Mouse (Mus musculus): ENCODE results near the gene Parp11.

The Parp11 gene

DNA sequence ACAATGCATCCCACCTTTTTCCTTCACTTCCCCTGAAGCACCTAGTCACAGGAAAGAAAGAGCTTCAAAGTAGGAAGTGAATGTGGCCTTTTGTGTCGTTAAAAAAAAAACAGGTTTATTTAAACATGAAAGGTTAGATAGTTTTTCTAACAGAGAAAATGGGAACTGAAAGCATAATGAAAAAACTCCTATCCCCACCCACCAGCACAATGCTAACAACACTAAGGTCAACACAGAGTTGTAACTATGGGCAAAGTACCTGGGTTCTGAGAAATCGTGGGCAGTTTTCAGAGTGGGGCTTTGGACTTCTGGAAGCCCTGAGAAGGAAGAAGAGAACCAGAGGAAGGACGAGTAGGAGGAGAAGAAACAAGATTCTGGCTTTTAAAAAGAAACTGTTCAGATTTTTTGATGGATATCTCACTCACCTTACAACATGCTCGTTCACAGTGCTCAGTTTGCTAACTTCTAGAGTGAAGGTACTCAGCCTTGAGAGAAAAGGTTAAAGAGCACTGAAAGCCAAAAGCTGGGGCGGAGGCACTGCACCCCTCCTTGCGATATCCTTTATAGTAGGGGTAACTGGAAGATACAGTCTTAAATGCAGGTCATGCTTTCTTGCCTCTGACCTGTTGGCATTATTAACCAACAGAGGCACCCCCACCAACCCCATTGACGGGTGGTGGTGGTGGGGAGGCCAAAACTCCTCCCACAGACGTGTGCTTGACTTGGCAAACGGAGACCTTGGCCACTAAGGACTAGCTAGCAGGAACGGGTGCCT, 1.2 kb downstream of the Parp11 start:
- DNase-seq (ENCODE audit: low spot score in 2 of 2): no peak

DNA sequence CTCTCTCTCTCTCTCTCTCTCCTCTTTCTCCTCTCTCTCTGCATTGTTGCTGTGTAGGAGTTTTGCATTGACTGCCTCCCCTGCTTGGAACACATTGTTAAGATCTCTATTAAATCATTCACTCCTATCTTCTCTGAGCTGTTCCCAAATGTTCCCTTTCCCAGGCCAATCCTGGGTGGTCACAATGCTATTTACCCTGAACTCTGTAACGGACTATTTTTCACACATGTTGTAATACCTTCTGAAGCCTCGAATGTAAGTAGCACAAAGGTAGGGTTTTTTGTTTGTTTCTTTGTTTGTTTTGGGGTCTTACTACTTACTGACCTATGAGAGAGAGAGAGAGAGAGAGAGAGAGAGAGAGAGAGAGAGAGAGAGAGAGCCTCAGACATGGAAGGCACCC, 2.2 kb downstream of the Parp11 start:
- DNase-seq (ENCODE audit: low spot score in 2 of 2): no peak

DNA sequence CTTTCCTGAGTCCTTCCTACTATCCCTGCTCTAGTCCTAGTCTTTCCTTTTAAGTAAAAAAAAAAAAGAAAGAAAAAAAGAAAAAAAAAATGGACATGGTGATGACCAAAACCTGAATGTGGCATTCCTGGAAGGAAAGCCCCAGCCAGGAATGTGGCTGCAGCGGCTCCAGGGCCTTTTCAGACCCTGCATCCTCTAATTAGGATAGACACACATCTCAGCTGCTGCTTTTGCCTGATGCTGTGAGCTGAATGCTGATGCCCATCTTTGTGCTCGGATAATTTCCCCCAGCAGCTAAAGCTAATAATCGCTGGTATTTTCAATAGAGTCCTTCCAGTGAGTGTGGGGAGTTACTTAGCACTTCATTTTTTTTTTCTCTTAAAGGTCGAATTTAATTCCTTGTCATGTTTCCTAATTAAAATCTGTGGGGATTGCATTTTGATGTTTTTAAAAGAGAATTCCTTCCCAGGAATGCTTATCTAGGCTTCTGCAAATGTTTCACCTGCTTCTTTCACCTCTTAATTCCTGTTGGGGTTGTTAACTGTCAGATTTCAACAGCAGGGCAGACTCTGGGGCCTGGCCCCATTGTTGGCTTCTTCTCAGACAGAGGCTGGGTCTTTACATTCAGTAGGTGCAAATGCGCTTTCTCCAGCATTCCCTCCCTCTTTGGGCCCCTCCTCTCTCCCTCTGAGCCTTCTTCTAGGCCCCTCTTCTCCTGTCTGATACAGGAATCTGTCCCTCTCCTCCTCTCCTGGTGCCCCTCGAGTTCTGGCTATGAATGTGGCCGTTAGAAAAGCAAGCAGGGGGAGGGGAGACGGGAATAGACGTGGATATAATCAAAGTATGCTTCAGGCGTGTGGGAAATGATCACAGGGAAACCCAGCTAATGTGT, 3.1 kb downstream of the Parp11 start:
- no peak for DNase-seq (ENCODE audit: low spot score in 2 of 2)

DNA sequence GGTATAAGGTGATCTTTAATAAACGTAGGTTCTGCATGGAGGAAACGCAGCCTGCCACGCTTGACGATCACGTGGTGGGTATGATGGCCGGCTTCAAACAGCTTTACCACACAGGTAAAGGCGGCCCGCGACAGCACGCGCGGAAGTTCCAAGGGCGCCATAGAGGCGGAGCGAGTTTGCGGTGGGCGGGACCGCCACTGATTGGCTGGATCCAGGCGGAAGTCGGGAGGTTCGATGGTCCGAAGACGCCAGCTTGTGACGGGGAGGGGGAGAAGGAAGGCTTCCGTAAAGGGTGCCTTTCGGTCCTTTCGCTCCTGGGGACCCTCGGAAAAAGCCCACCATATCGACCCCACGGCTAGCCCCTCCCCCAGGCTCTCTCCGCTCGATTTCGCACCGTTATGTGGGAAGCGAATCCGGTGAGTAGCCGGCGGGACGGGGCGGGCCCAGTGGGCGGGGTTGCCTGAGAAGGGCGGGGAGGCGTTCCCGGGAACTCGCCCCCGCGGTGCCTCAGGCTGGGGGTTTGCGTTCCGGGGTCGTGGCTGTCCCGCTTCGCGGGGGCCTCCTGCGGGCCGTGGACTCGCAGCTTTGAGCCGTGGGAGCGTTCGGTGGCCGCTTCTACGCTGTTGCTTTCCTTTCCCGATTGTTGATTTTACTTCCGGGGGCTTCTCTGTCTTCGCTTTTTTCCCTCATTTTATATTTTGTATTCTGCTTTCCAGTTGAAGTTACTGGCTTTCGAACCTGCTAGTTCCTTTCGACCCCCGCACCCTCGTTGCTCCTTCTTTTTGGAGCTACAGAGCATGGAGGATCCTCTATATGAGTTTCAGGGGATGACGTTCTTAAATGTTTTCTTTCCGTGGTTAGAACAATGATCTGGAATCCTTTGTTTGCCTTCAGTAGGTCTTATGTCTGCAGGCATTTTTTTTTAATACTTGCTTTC, 7.0 kb downstream of the Parp11 start:
- DNase-seq (ENCODE audit: low spot score in 2 of 2): peak; percentile 93

DNA sequence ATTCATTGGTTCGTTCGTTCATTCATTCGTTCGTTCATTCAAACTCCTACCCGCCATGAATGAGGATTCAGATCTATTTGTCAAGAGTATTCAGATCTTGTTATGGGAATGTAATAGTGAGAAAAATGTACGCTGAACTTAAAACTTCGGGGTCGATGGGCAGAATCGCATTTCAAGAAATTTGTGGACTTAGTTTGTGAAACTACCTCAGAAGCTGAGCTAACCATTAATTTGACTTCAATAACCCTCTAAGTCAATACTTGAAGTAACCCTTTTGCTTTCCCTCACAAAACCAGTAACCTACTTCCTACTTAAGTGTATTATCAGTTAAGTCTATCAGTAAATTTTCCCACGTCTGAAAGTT, 7.7 kb downstream of the Parp11 start:
- no peak for DNase-seq (ENCODE audit: low spot score in 2 of 2)

DNA sequence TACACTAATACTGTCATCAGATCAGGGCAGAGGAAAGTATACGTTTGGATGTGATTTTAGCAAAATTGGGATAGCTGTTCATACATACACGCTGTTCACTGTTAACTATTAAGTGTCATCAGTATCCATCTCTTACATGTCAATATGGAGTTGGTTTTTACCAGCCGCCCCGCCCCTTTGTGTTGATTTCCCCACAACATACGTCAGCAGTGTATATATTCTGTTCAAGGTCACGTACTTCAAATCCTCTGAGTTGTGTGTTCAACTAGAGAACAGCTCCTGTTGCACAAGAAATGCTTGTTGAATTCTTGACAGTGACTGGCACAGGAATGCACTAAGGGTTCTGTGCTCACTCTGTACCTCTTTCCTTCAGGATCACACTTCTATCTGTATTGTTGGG, 8.2 kb downstream of the Parp11 start:
- no peak for DNase-seq (ENCODE audit: low spot score in 2 of 2)

DNA sequence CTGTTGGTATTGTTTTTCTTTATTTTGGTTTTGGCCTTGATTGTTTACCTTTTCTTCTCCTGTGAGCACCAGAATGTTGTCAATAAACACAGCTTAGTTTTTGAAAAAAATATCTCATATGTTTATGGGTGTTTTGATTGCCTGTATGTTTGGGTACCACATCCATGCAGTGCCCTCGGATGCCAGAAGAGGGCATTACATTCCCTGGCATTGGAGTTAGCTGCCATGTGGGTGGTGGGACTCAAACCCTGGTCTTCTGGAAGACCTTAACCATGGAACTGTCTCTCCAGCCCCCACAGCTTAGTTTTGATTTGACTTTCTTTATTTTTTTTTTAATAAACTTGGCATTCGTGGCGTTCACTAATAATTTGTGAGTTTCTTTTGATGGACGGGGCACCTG, 8.8 kb downstream of the Parp11 start:
- no peak for DNase-seq (ENCODE audit: low spot score in 2 of 2)

DNA sequence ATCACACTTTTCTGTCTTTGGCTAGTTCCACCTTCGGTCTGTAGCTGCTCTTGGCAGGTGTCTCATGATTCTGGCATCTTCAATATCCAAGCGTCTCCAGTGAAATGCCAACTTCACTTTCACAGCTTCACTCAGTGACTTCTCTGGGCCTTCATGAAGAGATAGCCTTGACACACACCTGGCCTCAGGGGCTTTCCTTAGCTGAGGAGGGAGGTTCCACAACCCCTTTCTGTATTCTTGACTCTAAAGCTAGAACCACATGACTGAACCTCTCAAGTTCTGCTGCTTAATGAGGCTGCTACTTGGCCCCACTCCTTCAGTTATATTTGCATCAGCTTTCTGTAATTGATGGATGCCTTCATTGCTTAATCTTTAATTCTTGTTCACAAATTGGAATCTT, 10.1 kb downstream of the Parp11 start:
- no peak for DNase-seq (ENCODE audit: low spot score in 2 of 2)

DNA sequence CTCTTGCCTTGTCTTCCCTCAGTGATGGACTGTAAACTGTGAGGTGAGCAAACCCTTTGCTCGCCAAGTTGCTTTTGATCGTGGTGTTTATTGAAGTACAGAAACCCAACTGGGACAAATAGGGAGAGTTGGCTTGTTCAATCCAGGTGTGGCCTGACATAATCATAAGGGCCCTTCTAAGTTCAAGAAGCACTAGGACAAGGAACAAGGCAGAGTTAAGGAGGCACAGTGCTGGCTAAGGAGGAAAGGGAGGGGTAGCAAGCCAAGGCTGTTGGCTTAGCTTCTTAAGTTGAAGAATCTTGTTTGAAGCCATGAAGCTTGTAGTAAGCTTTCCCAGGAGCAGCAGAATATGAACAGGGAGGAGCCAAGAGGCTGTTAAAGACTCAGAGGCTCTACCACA, 13.1 kb downstream of the Parp11 start:
- no peak for DNase-seq (ENCODE audit: low spot score in 2 of 2)

DNA sequence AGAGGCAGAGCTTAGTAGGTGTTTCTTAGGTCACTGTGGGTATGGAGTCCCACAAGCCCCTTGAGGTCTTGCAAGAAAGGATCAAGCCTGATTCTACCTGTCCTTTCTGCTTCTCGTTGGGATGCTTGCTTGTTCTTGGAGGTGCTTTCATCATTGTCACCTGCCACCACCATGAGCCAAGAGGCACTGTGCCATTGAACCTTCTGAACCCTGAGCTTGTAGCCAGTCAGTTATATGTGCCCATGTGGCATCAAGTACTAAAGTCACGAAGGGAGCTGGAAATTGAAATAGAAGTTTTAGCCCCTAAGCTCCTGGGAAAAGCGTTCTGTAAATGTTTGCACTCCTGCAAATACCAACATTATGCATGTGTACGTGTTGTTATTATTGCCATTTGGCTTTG, 14.9 kb downstream of the Parp11 start:
- DNase-seq (ENCODE audit: low spot score in 2 of 2): no peak

DNA sequence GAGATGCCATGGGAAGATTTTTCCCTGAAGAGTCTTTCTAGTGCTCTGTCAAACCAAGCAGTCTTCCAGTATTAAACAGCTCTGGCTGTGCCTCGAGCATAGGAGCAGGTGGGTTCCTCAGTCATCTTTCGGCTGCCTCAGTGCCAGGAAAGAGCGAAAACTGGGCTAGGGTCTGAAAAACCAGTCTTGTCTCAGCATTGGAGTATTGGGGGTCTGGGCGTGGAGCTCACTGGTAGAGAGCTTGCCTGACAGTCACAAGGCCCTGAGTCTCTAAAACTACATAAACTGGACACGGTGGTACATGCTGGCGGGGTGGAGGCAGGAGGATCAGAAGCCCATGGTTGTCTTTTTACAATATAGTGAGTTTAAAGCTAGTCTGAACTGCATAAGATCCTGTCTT, 15.6 kb downstream of the Parp11 start:
- no peak for DNase-seq (ENCODE audit: low spot score in 2 of 2)

DNA sequence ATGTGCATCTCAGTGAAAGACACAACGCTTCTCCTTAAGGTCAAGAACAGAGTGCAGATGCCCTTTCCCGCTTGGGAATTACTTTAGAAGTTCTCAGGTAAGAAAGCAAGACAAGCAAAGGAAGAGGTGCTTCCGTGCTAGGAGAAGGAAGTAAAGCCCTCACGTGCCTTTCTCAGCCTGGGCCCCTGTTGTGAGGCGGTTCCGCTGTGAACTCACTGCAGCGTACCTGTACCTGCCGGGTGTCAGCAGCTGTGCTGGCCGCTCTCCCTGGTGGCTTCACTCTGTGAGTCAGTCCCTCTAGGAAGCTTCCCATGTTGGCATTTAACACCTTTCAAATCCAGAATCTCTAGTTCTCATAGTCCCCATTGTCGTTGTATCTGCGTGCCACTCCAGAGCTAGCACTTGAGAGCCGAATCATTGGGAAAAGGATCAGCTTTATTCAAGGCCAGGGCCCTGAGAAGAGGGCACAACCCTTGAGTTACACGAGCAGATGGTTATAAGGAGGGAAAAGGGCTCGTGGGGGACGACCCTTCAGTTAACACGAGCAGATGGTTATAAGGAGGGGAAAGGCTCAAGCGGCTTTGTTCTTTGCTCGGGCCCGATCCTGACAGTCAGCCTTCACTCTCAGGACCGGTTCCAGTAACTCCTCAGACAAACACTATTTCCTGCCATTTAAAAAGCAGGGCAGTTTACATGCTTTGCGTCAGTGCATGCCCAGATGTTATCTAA, 16.8 kb downstream of the Parp11 start:
- DNase-seq (ENCODE audit: low spot score in 2 of 2): no peak

DNA sequence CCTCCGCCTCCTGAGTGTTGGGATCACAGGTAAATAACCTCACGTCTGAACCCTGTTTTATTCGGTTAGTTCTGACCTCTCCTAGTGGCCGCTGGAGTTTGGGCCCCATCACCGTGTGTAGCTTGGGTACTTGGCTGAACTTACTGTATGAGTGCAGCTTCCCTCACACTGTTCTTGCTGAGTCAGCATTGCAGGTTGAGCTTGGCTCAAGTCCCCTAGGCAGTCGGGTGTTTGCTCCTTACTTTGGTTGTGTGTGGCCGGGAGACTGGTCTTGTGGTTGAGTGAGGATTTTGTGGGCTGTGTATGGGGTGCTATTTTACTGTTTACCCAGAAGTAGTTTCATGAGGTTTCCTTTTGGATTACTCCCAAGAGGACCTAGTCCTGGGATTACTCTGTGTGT, 17.9 kb downstream of the Parp11 start:
- no peak for DNase-seq (ENCODE audit: low spot score in 2 of 2)

DNA sequence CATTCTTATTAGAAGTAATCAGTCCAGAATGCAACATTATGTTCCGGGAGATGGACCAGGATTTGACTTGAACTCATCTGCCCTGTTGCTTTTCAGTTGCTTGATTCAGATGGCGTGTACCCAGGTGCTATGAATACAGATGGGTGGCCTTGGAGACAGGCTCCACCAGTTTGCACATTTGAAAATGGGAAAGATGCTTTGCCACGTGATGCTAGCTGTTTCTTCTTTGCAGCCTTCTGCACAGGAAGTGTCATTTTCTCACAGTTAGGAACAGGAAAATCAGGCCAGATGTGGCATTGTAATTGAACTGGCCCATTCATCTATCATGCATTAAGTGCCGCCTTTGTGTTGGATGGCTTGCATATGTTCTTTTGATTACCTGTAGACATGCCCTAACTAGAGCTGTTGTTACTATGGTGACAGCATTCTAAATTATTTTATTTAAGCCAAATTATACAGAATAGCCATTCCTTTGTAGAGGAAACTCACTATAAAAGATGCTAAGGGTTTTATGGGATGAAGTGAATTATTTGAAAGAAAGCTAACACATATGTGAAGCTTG, 20.2 kb downstream of the Parp11 start:
- no peak for DNase-seq (ENCODE audit: low spot score in 2 of 2)

DNA sequence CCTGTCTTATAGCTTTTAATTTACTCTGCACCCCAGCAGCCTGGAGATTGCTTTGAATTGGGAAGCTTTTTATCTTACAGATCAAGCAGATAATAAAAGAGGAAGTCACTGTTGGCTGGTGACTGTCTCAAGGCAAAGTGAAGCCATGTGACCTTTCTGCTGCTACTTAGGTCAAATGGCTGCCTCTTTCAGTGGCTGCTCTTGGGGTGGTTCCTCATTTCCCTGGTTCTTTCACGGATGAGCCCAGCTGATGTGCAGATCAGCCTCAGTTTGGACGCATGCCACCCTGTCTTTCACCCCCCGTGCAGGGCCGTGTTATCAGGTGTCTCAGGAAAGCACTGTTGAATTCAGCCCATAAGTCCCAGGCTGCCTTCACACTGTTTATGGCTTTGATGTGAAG, 25.4 kb downstream of the Parp11 start:
- DNase-seq (ENCODE audit: low spot score in 2 of 2): peak in 1 of 2 experiments; percentile 22

DNA sequence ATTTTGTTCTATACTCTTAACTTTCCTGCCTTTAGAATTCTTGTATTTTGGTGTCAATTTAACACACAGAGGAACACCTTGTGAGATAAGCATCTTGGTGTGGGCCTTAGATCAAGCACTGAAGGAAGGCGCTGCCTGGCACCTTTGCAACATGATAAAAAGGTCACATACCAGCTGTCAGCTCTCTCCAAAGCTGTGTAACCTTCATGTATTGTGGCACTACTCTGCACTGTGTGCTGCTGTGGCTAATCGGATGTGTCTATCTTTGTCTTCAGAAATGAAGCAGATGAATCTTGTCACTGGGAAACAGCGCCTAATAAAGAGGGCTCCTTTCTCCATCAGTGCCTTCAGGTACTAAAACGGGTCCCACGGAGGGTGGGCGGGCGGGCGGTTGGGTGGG, 27.3 kb downstream of the Parp11 start:
- DNase-seq (ENCODE audit: low spot score in 2 of 2): peak; percentile 49

DNA sequence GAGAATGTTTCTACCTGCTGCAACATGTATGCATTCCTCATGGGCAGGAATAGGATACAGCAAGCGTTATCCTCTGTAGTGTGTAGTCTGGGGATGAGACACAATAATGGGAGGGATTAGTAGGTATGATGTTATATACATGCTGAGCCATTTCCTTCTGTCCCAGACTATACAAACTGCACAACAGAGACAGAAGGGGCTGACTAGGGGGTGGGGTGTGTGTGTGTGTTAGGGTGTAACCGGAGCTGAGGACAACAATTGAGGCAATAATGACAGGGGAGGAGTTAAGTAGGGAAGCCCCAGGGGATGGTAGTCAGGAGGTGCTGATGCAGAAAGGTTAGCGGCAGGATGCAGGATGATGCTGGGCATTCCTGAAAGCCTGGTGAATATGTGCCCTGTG, 28.6 kb downstream of the Parp11 start:
- no peak for DNase-seq (ENCODE audit: low spot score in 2 of 2)

DNA sequence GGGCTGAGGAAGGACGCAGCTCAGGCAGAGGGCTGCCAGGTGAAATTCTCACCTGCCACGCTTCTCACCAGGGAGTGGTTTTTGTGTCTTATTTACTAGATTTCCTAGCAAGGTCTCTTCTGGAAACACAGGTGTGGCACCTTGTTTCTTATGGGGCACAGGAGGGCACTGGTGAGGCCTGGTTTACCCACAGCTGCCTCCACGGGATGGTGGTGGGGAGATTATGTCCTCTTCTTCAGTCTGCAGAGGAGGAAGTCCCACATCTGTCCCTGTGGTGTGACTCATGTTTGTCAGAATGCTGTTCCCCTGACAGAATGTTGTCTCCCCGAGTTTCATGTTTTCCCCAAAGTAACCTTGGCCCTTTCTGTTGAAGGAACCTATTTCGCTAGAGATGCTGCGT, 44.4 kb downstream of the Parp11 start:
- DNase-seq (ENCODE audit: low spot score in 2 of 2): peak; percentile 25 to 31

DNA sequence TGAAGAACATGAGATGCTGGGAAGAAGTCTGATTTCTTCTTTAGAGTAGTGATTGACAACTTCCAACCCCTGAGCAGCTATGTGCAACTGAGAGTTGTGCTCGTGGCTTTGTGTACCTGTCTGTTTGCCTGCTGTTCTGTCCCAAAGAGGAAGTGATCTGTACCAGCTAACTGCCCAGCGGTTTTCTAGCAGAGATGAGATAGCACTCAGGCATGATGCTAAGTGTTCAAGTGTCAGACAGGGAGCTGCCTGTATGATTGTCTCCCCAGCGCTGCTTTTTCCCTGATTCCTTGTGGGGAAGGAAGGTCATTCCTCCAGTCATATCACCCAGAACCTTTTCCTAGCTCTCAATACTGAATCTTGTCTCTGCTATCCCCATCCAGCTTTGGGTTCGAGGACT, 45.9 kb downstream of the Parp11 start:
- DNase-seq (ENCODE audit: low spot score in 2 of 2): no peak

DNA sequence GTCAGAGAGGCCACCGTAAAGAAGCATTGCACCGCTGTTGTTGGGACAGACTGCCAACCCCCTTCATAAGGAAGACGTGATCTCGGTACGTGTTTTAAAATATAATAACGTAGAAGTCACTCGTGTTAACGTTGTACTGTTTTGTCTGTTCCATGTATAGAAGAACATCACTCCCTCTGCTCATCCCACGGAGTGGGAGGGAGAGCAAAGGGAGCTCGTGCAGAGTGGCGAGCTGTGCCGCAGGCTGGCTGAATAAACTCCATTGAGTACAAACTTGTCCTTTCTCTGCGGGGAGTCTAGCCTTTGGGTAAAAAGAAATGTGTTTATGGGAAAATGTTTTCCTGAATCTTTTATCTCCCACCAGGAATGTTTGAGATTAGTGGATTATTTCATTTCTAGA, 47.1 kb downstream of the Parp11 start:
- no peak for DNase-seq (ENCODE audit: low spot score in 2 of 2)

DNA sequence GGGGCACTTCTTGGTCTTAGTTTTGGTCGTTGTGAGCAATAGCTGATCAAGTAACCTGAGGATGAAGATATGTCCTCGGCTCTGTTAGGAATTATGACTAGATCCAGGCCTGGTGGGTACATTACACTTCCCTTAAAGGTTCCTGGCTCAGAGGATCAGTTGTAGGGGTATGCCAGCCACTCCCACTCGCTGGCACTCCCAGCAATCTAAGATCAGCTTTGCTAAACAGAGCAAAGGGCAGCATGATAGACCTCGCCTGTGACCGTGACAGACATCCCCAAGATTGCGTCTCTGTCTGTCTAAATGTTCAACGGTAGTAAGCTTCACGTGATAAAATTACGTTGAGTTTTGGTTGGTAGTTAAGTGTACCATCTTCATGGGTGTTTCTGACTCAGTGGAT, 47.7 kb downstream of the Parp11 start:
- no peak for DNase-seq (ENCODE audit: low spot score in 2 of 2)

Data from thymus, postnatal 10 days (tissue).